Mouse (Mus musculus): ENCODE data around the gene Igfbp2. TPM values are rescaled to one million over a fixed set of nuclear protein-coding genes. Genes with fewer than 3 reads are reported as not detected.

The Igfbp2 gene
- polyA plus RNA-seq, 1 experiment = 222 TPM

- Histone ChIP-seq H3K27me3 (ENCODE audit: control insufficient read depth, insufficient read depth, insufficient read length) (no peaks in the 10 kb centered on the region), H3ac (ENCODE audit: control insufficient read depth, insufficient read length, low read depth) (no peak overlapping the region), H3K79me3 (ENCODE audit: low read depth) (no peaks in the 10 kb centered on the region), H3K4me3 (ENCODE audit: insufficient read depth, poor library complexity, severe bottlenecking) (no peak overlapping the region), H3K79me2 (ENCODE audit: control insufficient read depth, insufficient read depth) (no peaks in the 10 kb centered on the region), H3K36me3 (ENCODE audit: control insufficient read depth, insufficient read depth) (no peaks in the 10 kb centered on the region)
- TF ChIP-seq MYOD1 (IDR thresholded peaks at IDR 0.05; ENCODE audit: control insufficient read depth, insufficient read length, low read depth) (no peak), MYOG (IDR thresholded peaks at IDR 0.05; ENCODE audit: control insufficient read depth, extremely low read depth, insufficient read length) (no peak), CEBPB (IDR thresholded peaks at IDR 0.05; ENCODE audit: low read depth) (no peak), USF1 (IDR thresholded peaks at IDR 0.05; ENCODE audit: low read depth) (no peak), CTCF (IDR thresholded peaks at IDR 0.05; ENCODE audit: control insufficient read depth, insufficient read depth, insufficient read length) (no peak), FOSL1 (IDR thresholded peaks at IDR 0.05; ENCODE audit: insufficient read depth, low read length, poor library complexity, severe bottlenecking) (no peak), MAX (IDR thresholded peaks at IDR 0.05) (no peak)
These were observed 42.1 kb downstream of the Igfbp2 start for GRCm38 (mm10) chr1:72866417-72866816.

GRCm38 (mm10) chr1:72867346-72867745 lies 43.0 kb downstream of the Igfbp2 start:
- Histone ChIP-seq H3K79me3 (ENCODE audit: low read depth) (no peaks in the 10 kb centered on the region), H3ac (ENCODE audit: control insufficient read depth, insufficient read length, low read depth) (no peak overlapping the region), H3K27me3 (ENCODE audit: control insufficient read depth, insufficient read depth, insufficient read length) (no peaks in the 10 kb centered on the region), H3K36me3 (ENCODE audit: control insufficient read depth, insufficient read depth) (no peaks in the 10 kb centered on the region), H3K79me2 (ENCODE audit: control insufficient read depth, insufficient read depth) (no peaks in the 10 kb centered on the region), H3K4me3 (ENCODE audit: insufficient read depth, poor library complexity, severe bottlenecking) (no peak overlapping the region)
- TF ChIP-seq FOSL1 (IDR thresholded peaks at IDR 0.05; ENCODE audit: insufficient read depth, low read length, poor library complexity, severe bottlenecking) (no peak), CTCF (IDR thresholded peaks at IDR 0.05; ENCODE audit: control insufficient read depth, insufficient read depth, insufficient read length) (no peak)

GRCm38 (mm10) chr1:72868429-72869215 lies 44.3 kb downstream of the Igfbp2 start:
- H3K79me2 ChIP-seq (ENCODE audit: control insufficient read depth, insufficient read depth) = no peaks in the 10 kb centered on the region
- no peak for TF ChIP-seq MYOD1 (IDR thresholded peaks at IDR 0.05; ENCODE audit: control insufficient read depth, insufficient read length, low read depth)
- TF ChIP-seq FOSL1 (IDR thresholded peaks at IDR 0.05; ENCODE audit: insufficient read depth, low read length, poor library complexity, severe bottlenecking) = no peak
- TF ChIP-seq MYOG (IDR thresholded peaks at IDR 0.05; ENCODE audit: control insufficient read depth, extremely low read depth, insufficient read length) = no peak
- TF ChIP-seq CTCF (IDR thresholded peaks at IDR 0.05; ENCODE audit: control insufficient read depth, insufficient read depth, insufficient read length) = no peak
- TF ChIP-seq CEBPB (IDR thresholded peaks at IDR 0.05; ENCODE audit: low read depth) = no peak
- no peak for TF ChIP-seq USF1 (IDR thresholded peaks at IDR 0.05; ENCODE audit: low read depth)
- TF ChIP-seq MAX (IDR thresholded peaks at IDR 0.05) = no peak

GRCm38 (mm10) chr1:72869275-72869674 lies 45.0 kb downstream of the Igfbp2 start:
- no peak overlapping the region for H3K4me3 ChIP-seq (ENCODE audit: insufficient read depth, poor library complexity, severe bottlenecking)

More at GRCm38 (mm10) chr1:72868429-72869215, 44.3 kb downstream of the Igfbp2 start:
- Histone ChIP-seq H3ac (ENCODE audit: control insufficient read depth, insufficient read length, low read depth) (no peak overlapping the region), H3K27me3 (ENCODE audit: control insufficient read depth, insufficient read depth, insufficient read length) (no peaks in the 10 kb centered on the region), H3K79me3 (ENCODE audit: low read depth) (no peaks in the 10 kb centered on the region), H3K4me3 (ENCODE audit: insufficient read depth, poor library complexity, severe bottlenecking) (no peak overlapping the region), H3K36me3 (ENCODE audit: control insufficient read depth, insufficient read depth) (no peaks in the 10 kb centered on the region)

GRCm38 (mm10) chr1:72869681-72870614 lies 45.6 kb downstream of the Igfbp2 start:
- no peaks in the 10 kb centered on the region for H3K79me3 ChIP-seq (ENCODE audit: low read depth)
- no peak overlapping the region for H3ac ChIP-seq (ENCODE audit: control insufficient read depth, insufficient read length, low read depth)
- H3K79me2 ChIP-seq (ENCODE audit: control insufficient read depth, insufficient read depth) = no peaks in the 10 kb centered on the region
- H3K27me3 ChIP-seq (ENCODE audit: control insufficient read depth, insufficient read depth, insufficient read length) = no peaks in the 10 kb centered on the region
- H3K36me3 ChIP-seq (ENCODE audit: control insufficient read depth, insufficient read depth) = no peaks in the 10 kb centered on the region
- H3K4me3 ChIP-seq (ENCODE audit: insufficient read depth, poor library complexity, severe bottlenecking) = no peak overlapping the region
- TF ChIP-seq CTCF (IDR thresholded peaks at IDR 0.05; ENCODE audit: control insufficient read depth, insufficient read depth, insufficient read length) (no peak), MAX (IDR thresholded peaks at IDR 0.05) (no peak), CEBPB (IDR thresholded peaks at IDR 0.05; ENCODE audit: low read depth) (no peak), FOSL1 (IDR thresholded peaks at IDR 0.05; ENCODE audit: insufficient read depth, low read length, poor library complexity, severe bottlenecking) (no peak), USF1 (IDR thresholded peaks at IDR 0.05; ENCODE audit: low read depth) (no peak), MYOD1 (IDR thresholded peaks at IDR 0.05; ENCODE audit: control insufficient read depth, insufficient read length, low read depth) (no peak), MYOG (IDR thresholded peaks at IDR 0.05; ENCODE audit: control insufficient read depth, extremely low read depth, insufficient read length) (no peak)

More at GRCm38 (mm10) chr1:72869275-72869674, 45.0 kb downstream of the Igfbp2 start:
- no peaks in the 10 kb centered on the region for H3K36me3 ChIP-seq (ENCODE audit: control insufficient read depth, insufficient read depth)
- no peak for TF ChIP-seq MAX (IDR thresholded peaks at IDR 0.05)
- no peak for TF ChIP-seq MYOD1 (IDR thresholded peaks at IDR 0.05; ENCODE audit: control insufficient read depth, insufficient read length, low read depth)
- no peaks in the 10 kb centered on the region for H3K27me3 ChIP-seq (ENCODE audit: control insufficient read depth, insufficient read depth, insufficient read length)
- H3K79me2 ChIP-seq (ENCODE audit: control insufficient read depth, insufficient read depth) = no peaks in the 10 kb centered on the region
- H3ac ChIP-seq (ENCODE audit: control insufficient read depth, insufficient read length, low read depth) = no peak overlapping the region
- no peaks in the 10 kb centered on the region for H3K79me3 ChIP-seq (ENCODE audit: low read depth)

All from C2C12 (cell line).